Mouse (Mus musculus) cerebellum, adult 2 months (tissue): Measurements from ENCODE around the gene Foxp1.

Experiments
- CTCF ChIP-seq: fragments of 200-500 bp; IDR thresholded peaks from 2 replicates; pipeline ENCODE4 v1.5.1; 2011; ENCODE audit warnings: low read depth, mild to moderate bottlenecking, control low read depth, low read length, moderate library complexity, borderline replicate concordance; ENCODE audit not compliant: insufficient read depth
- POLR2A ChIP-seq: fragments of 200-500 bp; IDR thresholded peaks from 2 replicates; pipeline ENCODE4 v1.6.1; 2011; ENCODE audit warnings: low read length, control low read depth, borderline replicate concordance; ENCODE audit not compliant: insufficient read depth

GRCm38 (mm10) chr6:98959333-98959732 is 563.2 kb downstream of the Foxp1 start:
- TF ChIP-seq POLR2A (no peak), CTCF (no peak)
